Comparison of ENCODE assay signal across 7 mouse cellular contexts in the genomic region with DNA sequence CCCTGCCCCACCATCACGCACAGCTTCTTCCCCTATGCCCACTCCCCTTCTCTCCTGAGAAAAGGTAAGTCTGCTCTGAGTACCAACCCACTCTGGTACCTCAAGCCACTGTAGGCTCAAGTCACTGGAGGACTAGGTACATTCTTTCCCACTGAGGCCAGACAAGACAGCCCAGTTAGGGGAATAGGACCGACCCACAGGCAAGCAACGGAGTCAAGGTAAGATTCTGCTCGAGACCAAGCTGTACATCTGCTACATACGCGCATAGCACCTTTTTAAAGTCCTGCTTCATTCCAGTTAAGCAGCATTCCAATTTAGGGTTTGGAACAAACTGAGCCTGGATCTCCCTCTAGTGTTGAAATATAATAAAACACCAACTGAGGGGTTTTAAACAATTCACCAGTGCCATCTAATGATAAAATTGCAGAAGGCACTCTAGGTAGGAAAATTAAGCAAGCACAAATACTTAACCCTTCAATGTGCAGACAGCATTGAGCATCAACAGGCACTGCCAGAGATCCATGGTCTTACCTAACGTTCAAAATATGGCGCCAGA. TPM values are rescaled to one million over a fixed set of nuclear protein-coding genes. Genes with fewer than 3 reads are reported as not detected.
DNase-seq lines count a peak whose midpoint lies in the region; ATAC-seq and TF ChIP-seq lines count a peak whose summit lies in the region.

No protein-coding gene starts in this region.

- ATAC-seq in lung, embryonic 14.5 days (ENCODE audit: insufficient read depth), result peak; percentile 83
- peak; percentile 93 for ATAC-seq in granulocyte monocyte progenitor cell, adult 5-6 weeks (replicated peaks; ENCODE audit: poor library complexity, severe bottlenecking)
- peak; percentile 63 for ATAC-seq in neural tube, embryonic 13.5 days (ENCODE audit: low read depth)

- peak; percentile 92 for TF ChIP-seq CTCF in lung, embryonic 14.5 days (IDR thresholded peaks at IDR 0.05; ENCODE audit: low read depth)
- TF ChIP-seq CTCF in lung, adult 2 months (IDR thresholded peaks at IDR 0.05; ENCODE audit: insufficient read depth, low read length), result no peak
- peak; percentile 6; the same call in 1 of the 2 replicates for TF ChIP-seq CTCF in brain, embryonic 14.5 days (IDR thresholded peaks at IDR 0.05; ENCODE audit: borderline replicate concordance, extremely low read depth, insufficient read depth, insufficient read length)

- no peak overlapping the region for H3K9ac ChIP-seq in lung, embryonic 14.5 days
- H3K9ac ChIP-seq in neural tube, embryonic 13.5 days, result no peak overlapping the region

- H3K4me1 ChIP-seq in lung, embryonic 14.5 days (ENCODE audit: insufficient read depth), result no peaks in the 10 kb centered on the region
- H3K4me1 ChIP-seq in lung, adult 2 months (ENCODE audit: control insufficient read depth, insufficient read depth, low read length), result no peaks in the 10 kb centered on the region
- H3K4me1 ChIP-seq in neural tube, embryonic 13.5 days (replicated peaks), result no peaks in the 10 kb centered on the region

- no peaks in the 10 kb centered on the region for H3K27me3 ChIP-seq in lung, embryonic 14.5 days (ENCODE audit: insufficient read depth, low read length)
- H3K27me3 ChIP-seq in neural tube, embryonic 13.5 days, result no peaks in the 10 kb centered on the region

- H3K9me3 ChIP-seq in lung, embryonic 14.5 days (ENCODE audit: low read depth, low read length), result no peaks in the 10 kb centered on the region
- no peaks in the 10 kb centered on the region for H3K9me3 ChIP-seq in neural tube, embryonic 13.5 days

- H3K27ac ChIP-seq in lung, embryonic 14.5 days (ENCODE audit: low read depth), result no peak overlapping the region
- H3K27ac ChIP-seq in neural tube, embryonic 13.5 days (replicated peaks), result no peak overlapping the region

- H3K36me3 ChIP-seq in lung, embryonic 14.5 days (ENCODE audit: insufficient read depth), result no peaks in the 10 kb centered on the region
- H3K36me3 ChIP-seq in neural tube, embryonic 13.5 days, result no peaks in the 10 kb centered on the region

- peak; percentile 92 for DNase-seq in lung, embryonic 14.5 days
- DNase-seq in lung, adult 2 months, result no peak
- peak; percentile 82 for DNase-seq in brain, embryonic 14.5 days (ENCODE audit: low read depth)
- peak; percentile 29 to 78 for DNase-seq in left cerebral cortex, postnatal 14 days (ENCODE audit: low spot score in 2 of 2)
- DNase-seq in urinary bladder, postnatal 25 days (ENCODE audit: low spot score), result no peak

- TF ChIP-seq POLR2A in lung, adult 2 months (IDR thresholded peaks at IDR 0.05; ENCODE audit: borderline replicate concordance, extremely low read depth, low read depth, low read length), result no peak
- no peak for TF ChIP-seq POLR2A in brain, embryonic 14.5 days (IDR thresholded peaks at IDR 0.05; ENCODE audit: borderline replicate concordance, extremely low read depth, insufficient read depth, insufficient read length, poor library complexity, severe bottlenecking)

- no peak overlapping the region for H3K4me3 ChIP-seq in lung, embryonic 14.5 days (ENCODE audit: low read depth, low read length)
- no peak overlapping the region for H3K4me3 ChIP-seq in lung, adult 2 months (replicated peaks; ENCODE audit: extremely low read depth, low read depth, low read length)
- no peak overlapping the region for H3K4me3 ChIP-seq in neural tube, embryonic 13.5 days

- intact Hi-C loops in left cerebral cortex, postnatal 14 days (cut with DNase I), result loop anchor here (1.0 to 10.0 kb wide), 2 partner anchors 115 to 148 kb away; no protein-coding TSS in a partner anchor

- H3K4me2 ChIP-seq in lung, embryonic 14.5 days, result no peak overlapping the region
- no peak overlapping the region for H3K4me2 ChIP-seq in neural tube, embryonic 13.5 days

- 13% methylated on average over 8 of the region's 8 CpGs for WGBS in lung, embryonic 14.5 days
- 17% methylated on average over 8 of the region's 8 CpGs for WGBS in lung, adult 2 months
- 30% methylated on average over 8 of the region's 8 CpGs for WGBS in neural tube, embryonic 13.5 days

RNA-seq across cellular contexts. Expression of a gene that starts 7.7 kb away (rescaled TPM):
- not detected in 2 replicates for polyA plus RNA-seq in lung, embryonic 14.5 days (2014; fragmentation: Nextera tagmentation; extraction: Ambion mirVana)
- not detected in 2 replicates for polyA plus RNA-seq in lung, adult 2 months (2012; rRNA removed)
- 0.14 TPM in 1 of 2 replicates, not detected in the other for polyA plus RNA-seq in brain, embryonic 14.5 days (2012; rRNA removed)
- not detected in 2 replicates for total RNA-seq in granulocyte monocyte progenitor cell, adult 5-6 weeks (2014; fragmentation: Nextera tagmentation)
- total RNA-seq in granulocyte monocyte progenitor cell, adult 5-6 weeks (2017), result not detected in 2 replicates
- 1 to 10 TPM; 1.3 to 2.5 TPM for total RNA-seq in left cerebral cortex, postnatal 14 days (2021)
- not detected in 2 replicates for polyA plus RNA-seq in neural tube, embryonic 13.5 days (2015; fragmentation: Nextera tagmentation; extraction: Ambion mirVana)

RNA-seq across cellular contexts. Expression of a gene that starts 34.2 kb away (rescaled TPM):
- 39.9 and 47.0 TPM in 2 replicates for polyA plus RNA-seq in lung, embryonic 14.5 days (2014; fragmentation: Nextera tagmentation; extraction: Ambion mirVana)
- 2.2 and 5.1 TPM in 2 replicates for polyA plus RNA-seq in lung, adult 2 months (2012; rRNA removed)
- polyA plus RNA-seq in brain, embryonic 14.5 days (2012; rRNA removed), result 3.2 and 4.0 TPM in 2 replicates
- not detected in 2 replicates for total RNA-seq in granulocyte monocyte progenitor cell, adult 5-6 weeks (2014; fragmentation: Nextera tagmentation)
- total RNA-seq in granulocyte monocyte progenitor cell, adult 5-6 weeks (2017), result not detected in 2 replicates
- 1 to 10 TPM; 1.7 to 3.2 TPM for total RNA-seq in left cerebral cortex, postnatal 14 days (2021)
- polyA plus RNA-seq in neural tube, embryonic 13.5 days (2015; fragmentation: Nextera tagmentation; extraction: Ambion mirVana), result 5.1 and 9.9 TPM in 2 replicates

Comparison
In these comparisons a context has a peak if more than half of its experiments do, and no peak if none do; other contexts are left out.
1. DNase-seq: peak in lung, embryonic 14.5 days (single experiment), brain, embryonic 14.5 days (single experiment) and left cerebral cortex, postnatal 14 days (2 of 2); none in lung, adult 2 months (single experiment) and urinary bladder, postnatal 25 days (single experiment).
2. Peak in every context shown above with its lines, with median percentiles within 50 percentile points of each other: ATAC-seq.